Mouse (Mus musculus): ENCODE measurements around the gene Samd14. TPM values are rescaled to one million over a fixed set of nuclear protein-coding genes. Genes with fewer than 3 reads are reported as not detected.
A peak's percentile ranks its signal among the peaks of the same experiment; 100 is the strongest.
"Not testable (repeated sequence)": the region's sequence is repeated elsewhere in the genome, so short reads cannot be mapped to it uniquely, and the experiment has no call there.

Gene Samd14
- polyA plus RNA-seq, 1 experiment = 3.2 TPM

GRCm38 (mm10) chr11:95007418-95007817 is 2.3 kb upstream of the Samd14 start:
- 37% methylated on average over 3 of the region's 3 CpGs for WGBS
- no peak overlapping the region for H3K27ac ChIP-seq (ENCODE audit: insufficient read depth, low read depth, low read length)
- H3K36me3 ChIP-seq (ENCODE audit: control insufficient read depth, insufficient read depth, low read length) = no peaks in the 10 kb centered on the region
- no peaks in the 10 kb centered on the region for H3K27me3 ChIP-seq (replicated peaks; ENCODE audit: control insufficient read depth, insufficient read depth, low read length)
- H3K4me3 ChIP-seq (ENCODE audit: insufficient read depth, low read depth, low read length) = no peak overlapping the region
- TF ChIP-seq CTCF (conservative IDR thresholded peaks at IDR 0.05; ENCODE audit: insufficient read depth, insufficient read length, low read depth, low read length) = no peak
- no peak for TF ChIP-seq POLR2A (IDR thresholded peaks at IDR 0.05; ENCODE audit: low read depth, low read length)
- DNase-seq = no peak
- H3K4me1 ChIP-seq (ENCODE audit: control insufficient read depth, insufficient read depth, low read length) = peaks cover 8% of the 10 kb centered on the region; the same call in 1 of the 2 replicates

GRCm38 (mm10) chr11:95008661-95009628 is 734 bp upstream of the Samd14 start:
- DNase-seq = no peak
- no peaks in the 10 kb centered on the region for H3K27me3 ChIP-seq (replicated peaks; ENCODE audit: control insufficient read depth, insufficient read depth, low read length)
- peaks cover 8% of the 10 kb centered on the region; the same call in 1 of the 2 replicates for H3K4me1 ChIP-seq (ENCODE audit: control insufficient read depth, insufficient read depth, low read length)
- peak overlapping the region; percentile 53; the same call in 1 of the 2 replicates for H3K27ac ChIP-seq (ENCODE audit: insufficient read depth, low read depth, low read length)
- peak overlapping the region; percentile 47 for H3K4me3 ChIP-seq (ENCODE audit: insufficient read depth, low read depth, low read length)
- TF ChIP-seq CTCF (conservative IDR thresholded peaks at IDR 0.05; ENCODE audit: insufficient read depth, insufficient read length, low read depth, low read length) (no peak), POLR2A (IDR thresholded peaks at IDR 0.05; ENCODE audit: low read depth, low read length) (no peak)
- H3K36me3 ChIP-seq (ENCODE audit: control insufficient read depth, insufficient read depth, low read length) = no peaks in the 10 kb centered on the region
- 31% methylated on average over 15 of the region's 15 CpGs for WGBS

GRCm38 (mm10) chr11:95010141-95010739 is 561 bp downstream of the Samd14 start:
- 7% methylated on average over 40 of the region's 40 CpGs for WGBS
- no peaks in the 10 kb centered on the region for H3K27me3 ChIP-seq (replicated peaks; ENCODE audit: control insufficient read depth, insufficient read depth, low read length)
- H3K36me3 ChIP-seq (ENCODE audit: control insufficient read depth, insufficient read depth, low read length) = no peaks in the 10 kb centered on the region
- DNase-seq = no peak
- H3K4me1 ChIP-seq (ENCODE audit: control insufficient read depth, insufficient read depth, low read length) = peaks cover 8% of the 10 kb centered on the region; the same call in 1 of the 2 replicates
- no peak for TF ChIP-seq CTCF (conservative IDR thresholded peaks at IDR 0.05; ENCODE audit: insufficient read depth, insufficient read length, low read depth, low read length)
- peak overlapping the region; percentile 47 for H3K4me3 ChIP-seq (ENCODE audit: insufficient read depth, low read depth, low read length)
- H3K27ac ChIP-seq (ENCODE audit: insufficient read depth, low read depth, low read length) = no peak overlapping the region

- not testable (repeated sequence) for DNase-seq; H3K4me1 ChIP-seq (ENCODE audit: control insufficient read depth, insufficient read depth, low read length); H3K27ac ChIP-seq (ENCODE audit: insufficient read depth, low read depth, low read length); H3K36me3 ChIP-seq (ENCODE audit: control insufficient read depth, insufficient read depth, low read length); H3K4me3 ChIP-seq (ENCODE audit: insufficient read depth, low read depth, low read length); H3K27me3 ChIP-seq (replicated peaks; ENCODE audit: control insufficient read depth, insufficient read depth, low read length)
- WGBS = 69% methylated on average over 4 of the region's 4 CpGs
These were observed 1.2 kb downstream of the Samd14 start for GRCm38 (mm10) chr11:95010841-95011403.

- no peak for TF ChIP-seq POLR2A (IDR thresholded peaks at IDR 0.05; ENCODE audit: low read depth, low read length)
- TF ChIP-seq CTCF (conservative IDR thresholded peaks at IDR 0.05; ENCODE audit: insufficient read depth, insufficient read length, low read depth, low read length) = no peak
- H3K27ac ChIP-seq (ENCODE audit: insufficient read depth, low read depth, low read length) = no peak overlapping the region
- H3K4me3 ChIP-seq (ENCODE audit: insufficient read depth, low read depth, low read length) = no peak overlapping the region
These were observed 1.7 kb downstream of the Samd14 start for GRCm38 (mm10) chr11:95011416-95011815.

GRCm38 (mm10) chr11:95012075-95012474 is 2.4 kb downstream of the Samd14 start:
- no peaks in the 10 kb centered on the region for H3K36me3 ChIP-seq (ENCODE audit: control insufficient read depth, insufficient read depth, low read length)
- no peak overlapping the region for H3K27ac ChIP-seq (ENCODE audit: insufficient read depth, low read depth, low read length)
- no peak for TF ChIP-seq CTCF (conservative IDR thresholded peaks at IDR 0.05; ENCODE audit: insufficient read depth, insufficient read length, low read depth, low read length)
- TF ChIP-seq POLR2A (IDR thresholded peaks at IDR 0.05; ENCODE audit: low read depth, low read length) = no peak
- no peak overlapping the region for H3K4me3 ChIP-seq (ENCODE audit: insufficient read depth, low read depth, low read length)
- H3K4me1 ChIP-seq (ENCODE audit: control insufficient read depth, insufficient read depth, low read length) = peaks cover 4% of the 10 kb centered on the region; the same call in 1 of the 2 replicates
- no peak for DNase-seq
- WGBS = 70% methylated on average over 3 of the region's 3 CpGs
- H3K27me3 ChIP-seq (replicated peaks; ENCODE audit: control insufficient read depth, insufficient read depth, low read length) = no peaks in the 10 kb centered on the region

More at GRCm38 (mm10) chr11:95011416-95011815, 1.7 kb downstream of the Samd14 start:
- WGBS = 50% methylated on average over 1 of the region's 1 CpGs
- H3K4me1 ChIP-seq (ENCODE audit: control insufficient read depth, insufficient read depth, low read length) = peaks cover 8% of the 10 kb centered on the region; the same call in 1 of the 2 replicates
- DNase-seq = no peak
- no peaks in the 10 kb centered on the region for H3K36me3 ChIP-seq (ENCODE audit: control insufficient read depth, insufficient read depth, low read length)
- H3K27me3 ChIP-seq (replicated peaks; ENCODE audit: control insufficient read depth, insufficient read depth, low read length) = no peaks in the 10 kb centered on the region

GRCm38 (mm10) chr11:95012487-95012886 is 2.8 kb downstream of the Samd14 start:
- Histone ChIP-seq H3K27me3 (replicated peaks; ENCODE audit: control insufficient read depth, insufficient read depth, low read length) (no peaks in the 10 kb centered on the region), H3K4me3 (ENCODE audit: insufficient read depth, low read depth, low read length) (no peak overlapping the region), H3K27ac (ENCODE audit: insufficient read depth, low read depth, low read length) (no peak overlapping the region), H3K4me1 (ENCODE audit: control insufficient read depth, insufficient read depth, low read length) (peaks cover 3% of the 10 kb centered on the region; the same call in 1 of the 2 replicates), H3K36me3 (ENCODE audit: control insufficient read depth, insufficient read depth, low read length) (no peaks in the 10 kb centered on the region)
- no peak for TF ChIP-seq CTCF (conservative IDR thresholded peaks at IDR 0.05; ENCODE audit: insufficient read depth, insufficient read length, low read depth, low read length)
- no peak for TF ChIP-seq POLR2A (IDR thresholded peaks at IDR 0.05; ENCODE audit: low read depth, low read length)
- no peak for DNase-seq
- WGBS = 41% methylated on average over 3 of the region's 3 CpGs
